Mouse (Mus musculus): Measurements from ENCODE around the gene Fcho1. TPM values are rescaled to one million over a fixed set of nuclear protein-coding genes. Genes with fewer than 3 reads are reported as not detected.

Fcho1 gene
- polyA plus RNA-seq, 1 experiment = 20.1 TPM

GRCm38 (mm10) chr8:71676020-71676741 lies 49.3 kb downstream of the Fcho1 start, which contains the start of gene Jak3:
Gene Jak3 (plus strand): TSS chr8:71676296.
- Histone ChIP-seq H3K4me1 (ENCODE audit: control insufficient read depth, insufficient read depth, insufficient read length, low read length) (peaks cover 8% of the 10 kb centered on the region), H3K36me3 (ENCODE audit: control insufficient read depth, insufficient read depth, low read length) (peaks cover 1% of the 10 kb centered on the region; the same call in 1 of the 2 replicates), H3K27me3 (ENCODE audit: control insufficient read depth, insufficient read depth, low read length) (0 out of 2 replicates have a peak, but pooled peaks cover 1% of the 10 kb centered on the region), H3K4me3 (ENCODE audit: low read depth, low read length) (peak within 1 kb of the TSS; percentile 82), H3K27ac (ENCODE audit: insufficient read depth, low read depth, low read length) (peak within 1 kb of the TSS; percentile 66)
- TF ChIP-seq POLR2A (IDR thresholded peaks at IDR 0.05; ENCODE audit: low read depth, low read length) = no peak
- no peak for TF ChIP-seq CTCF (IDR thresholded peaks at IDR 0.05; ENCODE audit: extremely low read depth, insufficient read length, insufficient replicate concordance, low read depth, low read length)
- under 1% methylated on average over 40 of the region's 40 CpGs for WGBS

- Histone ChIP-seq H3K27ac (ENCODE audit: insufficient read depth, low read depth, low read length) (peak overlapping the region; percentile 66; the same call in 1 of the 2 replicates), H3K27me3 (ENCODE audit: control insufficient read depth, insufficient read depth, low read length) (0 out of 2 replicates have a peak, but pooled peaks cover 7% of the 10 kb centered on the region), H3K36me3 (ENCODE audit: control insufficient read depth, insufficient read depth, low read length) (0 out of 2 replicates have a peak, but pooled peaks cover 1% of the 10 kb centered on the region), H3K4me3 (ENCODE audit: low read depth, low read length) (peak overlapping the region; percentile 82; the same call in 1 of the 2 replicates), H3K4me1 (ENCODE audit: control insufficient read depth, insufficient read depth, insufficient read length, low read length) (peaks cover 12% of the 10 kb centered on the region)
- TF ChIP-seq POLR2A (IDR thresholded peaks at IDR 0.05; ENCODE audit: low read depth, low read length) (no peak), CTCF (IDR thresholded peaks at IDR 0.05; ENCODE audit: extremely low read depth, insufficient read length, insufficient replicate concordance, low read depth, low read length) (no peak)
- 50% methylated on average over 9 of the region's 9 CpGs for WGBS
Observed at GRCm38 (mm10) chr8:71675456-71676019, 50.0 kb downstream of the Fcho1 start.

- WGBS = 69% methylated on average over 2 of the region's 2 CpGs
- peaks cover 9% of the 10 kb centered on the region for H3K4me1 ChIP-seq (ENCODE audit: control insufficient read depth, insufficient read depth, insufficient read length, low read length)
- TF ChIP-seq CTCF (IDR thresholded peaks at IDR 0.05; ENCODE audit: extremely low read depth, insufficient read length, insufficient replicate concordance, low read depth, low read length) (no peak), POLR2A (IDR thresholded peaks at IDR 0.05; ENCODE audit: low read depth, low read length) (no peak)
Observed at GRCm38 (mm10) chr8:71674071-71674470, 51.4 kb downstream of the Fcho1 start.

GRCm38 (mm10) chr8:71672168-71672735 lies 53.3 kb downstream of the Fcho1 start:
- Histone ChIP-seq H3K36me3 (ENCODE audit: control insufficient read depth, insufficient read depth, low read length) (no peaks in the 10 kb centered on the region), H3K27ac (ENCODE audit: insufficient read depth, low read depth, low read length) (no peak overlapping the region), H3K4me3 (ENCODE audit: low read depth, low read length) (no peak overlapping the region), H3K27me3 (ENCODE audit: control insufficient read depth, insufficient read depth, low read length) (0 out of 2 replicates have a peak, but pooled peaks cover 10% of the 10 kb centered on the region), H3K4me1 (ENCODE audit: control insufficient read depth, insufficient read depth, insufficient read length, low read length) (peaks cover 17% of the 10 kb centered on the region)
- TF ChIP-seq CTCF (IDR thresholded peaks at IDR 0.05; ENCODE audit: extremely low read depth, insufficient read length, insufficient replicate concordance, low read depth, low read length) (no peak), POLR2A (IDR thresholded peaks at IDR 0.05; ENCODE audit: low read depth, low read length) (no peak)
- WGBS = 57% methylated on average over 6 of the region's 6 CpGs

More at GRCm38 (mm10) chr8:71674071-71674470, 51.4 kb downstream of the Fcho1 start:
- no peaks in the 10 kb centered on the region for H3K36me3 ChIP-seq (ENCODE audit: control insufficient read depth, insufficient read depth, low read length)
- H3K27me3 ChIP-seq (ENCODE audit: control insufficient read depth, insufficient read depth, low read length) = 0 out of 2 replicates have a peak, but pooled peaks cover 10% of the 10 kb centered on the region
- H3K27ac ChIP-seq (ENCODE audit: insufficient read depth, low read depth, low read length) = no peak overlapping the region
- H3K4me3 ChIP-seq (ENCODE audit: low read depth, low read length) = no peak overlapping the region

- Histone ChIP-seq H3K27ac (ENCODE audit: insufficient read depth, low read depth, low read length) (no peak within 1 kb of the TSS), H3K4me3 (ENCODE audit: low read depth, low read length) (peak within 1 kb of the TSS; percentile 63), H3K4me1 (ENCODE audit: control insufficient read depth, insufficient read depth, insufficient read length, low read length) (peaks cover 16% of the 10 kb centered on the region), H3K27me3 (ENCODE audit: control insufficient read depth, insufficient read depth, low read length) (0 out of 2 replicates have a peak, but pooled peaks cover 10% of the 10 kb centered on the region), H3K36me3 (ENCODE audit: control insufficient read depth, insufficient read depth, low read length) (no peaks in the 10 kb centered on the region)
- under 1% methylated on average over 42 of the region's 42 CpGs for WGBS
- TF ChIP-seq CTCF (IDR thresholded peaks at IDR 0.05; ENCODE audit: extremely low read depth, insufficient read length, insufficient replicate concordance, low read depth, low read length) (no peak), POLR2A (IDR thresholded peaks at IDR 0.05; ENCODE audit: low read depth, low read length) (no peak)
Observed at GRCm38 (mm10) chr8:71671549-71671965, 54.0 kb downstream of the Fcho1 start, which contains the start of gene Unc13a. Gene Unc13a (minus strand): TSS chr8:71671757.

- Histone ChIP-seq H3K27me3 (ENCODE audit: control insufficient read depth, insufficient read depth, low read length) (peaks cover 14% of the 10 kb centered on the region; the same call in 1 of the 2 replicates), H3K4me3 (ENCODE audit: low read depth, low read length) (peak overlapping the region; percentile 63), H3K36me3 (ENCODE audit: control insufficient read depth, insufficient read depth, low read length) (no peaks in the 10 kb centered on the region), H3K27ac (ENCODE audit: insufficient read depth, low read depth, low read length) (no peak overlapping the region), H3K4me1 (ENCODE audit: control insufficient read depth, insufficient read depth, insufficient read length, low read length) (peaks cover 17% of the 10 kb centered on the region)
- WGBS = 1% methylated on average over 63 of the region's 64 CpGs
- TF ChIP-seq CTCF (IDR thresholded peaks at IDR 0.05; ENCODE audit: extremely low read depth, insufficient read length, insufficient replicate concordance, low read depth, low read length) = no peak
Observed at GRCm38 (mm10) chr8:71670621-71671548, 54.6 kb downstream of the Fcho1 start.
